Mouse (Mus musculus): ENCODE results near the gene Sde2.

Gene Sde2

DNA sequence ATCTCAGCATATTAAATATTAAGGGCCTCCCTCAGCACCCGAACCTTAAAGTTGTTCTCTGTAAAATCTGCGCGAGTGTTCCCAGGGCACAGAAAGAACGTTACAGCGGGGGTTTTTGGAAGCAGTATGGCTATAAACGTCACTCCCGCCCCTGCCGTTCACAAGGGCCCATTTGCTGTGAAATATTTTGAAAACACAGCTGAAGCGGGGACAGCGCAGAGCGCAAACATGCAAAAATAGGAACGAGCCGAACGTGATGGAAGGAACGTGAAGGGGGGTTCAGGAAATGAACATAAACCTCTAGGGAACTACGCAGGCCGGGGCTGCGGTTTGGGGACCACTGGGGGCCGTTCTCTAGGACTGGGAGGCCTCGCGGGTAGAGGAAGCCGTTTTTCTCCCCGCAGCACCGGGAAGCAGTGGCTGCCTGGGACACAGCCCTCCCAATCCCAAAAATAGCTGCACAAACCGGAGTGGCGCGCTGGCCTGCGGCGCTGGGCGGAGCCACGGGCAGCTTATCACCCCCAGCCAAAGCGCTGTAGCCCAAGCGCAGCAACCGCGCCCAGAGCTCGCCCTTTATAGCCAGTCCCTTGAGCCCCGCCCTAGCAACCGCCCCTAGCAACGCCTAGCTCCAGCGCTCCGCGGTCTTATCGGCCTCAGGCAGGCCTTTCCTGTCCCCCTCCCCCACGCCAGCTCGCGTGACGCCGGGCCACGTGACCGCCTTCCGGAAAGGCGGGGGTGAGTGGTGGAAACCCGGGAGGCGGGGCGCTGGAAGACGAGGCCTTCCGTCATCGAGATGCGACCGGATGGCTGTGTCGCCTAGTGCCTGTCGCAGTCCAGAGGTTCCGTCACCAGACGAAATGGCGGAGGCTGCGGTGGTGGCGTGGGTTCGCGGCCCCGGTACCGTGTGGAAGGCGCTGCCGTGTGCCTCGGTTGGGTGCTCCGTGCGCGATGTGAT, at the start of gene Sde2:
Gene Sde2, plus strand, starts transcription at position 812 of the 955 bp plus-strand sequence.
- DNase-seq = peak; percentile 100

GRCm38 (mm10) chr1:180801466-180801994, 49.4 kb upstream of the Sde2 start:
- DNase-seq = no peak

- no peak for DNase-seq
Observed at GRCm38 (mm10) chr1:180803881-180804280, 47.0 kb upstream of the Sde2 start.

DNA sequence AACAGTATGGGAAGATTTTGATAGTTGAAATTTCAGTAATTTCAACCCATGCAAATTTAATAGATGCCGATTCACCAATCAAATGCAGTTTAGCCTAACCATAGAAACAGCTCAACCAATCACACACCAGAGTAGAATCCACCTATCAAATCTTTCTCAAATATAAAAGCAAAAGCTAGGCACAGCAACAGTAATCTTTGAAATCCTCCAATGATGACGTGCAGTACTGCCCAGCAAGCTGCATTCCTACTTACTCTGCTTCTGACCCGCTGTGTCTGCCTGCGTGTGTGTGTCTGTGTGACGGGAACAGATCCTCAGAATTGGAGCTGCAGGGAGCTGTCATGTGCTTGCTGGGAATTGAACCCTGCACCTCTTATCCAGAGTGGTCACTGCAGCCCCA, 42.1 kb upstream of the Sde2 start:
- DNase-seq = no peak

- peak; percentile 72 for DNase-seq
Observed at GRCm38 (mm10) chr1:180810976-180811375, 40.0 kb upstream of the Sde2 start.

DNA sequence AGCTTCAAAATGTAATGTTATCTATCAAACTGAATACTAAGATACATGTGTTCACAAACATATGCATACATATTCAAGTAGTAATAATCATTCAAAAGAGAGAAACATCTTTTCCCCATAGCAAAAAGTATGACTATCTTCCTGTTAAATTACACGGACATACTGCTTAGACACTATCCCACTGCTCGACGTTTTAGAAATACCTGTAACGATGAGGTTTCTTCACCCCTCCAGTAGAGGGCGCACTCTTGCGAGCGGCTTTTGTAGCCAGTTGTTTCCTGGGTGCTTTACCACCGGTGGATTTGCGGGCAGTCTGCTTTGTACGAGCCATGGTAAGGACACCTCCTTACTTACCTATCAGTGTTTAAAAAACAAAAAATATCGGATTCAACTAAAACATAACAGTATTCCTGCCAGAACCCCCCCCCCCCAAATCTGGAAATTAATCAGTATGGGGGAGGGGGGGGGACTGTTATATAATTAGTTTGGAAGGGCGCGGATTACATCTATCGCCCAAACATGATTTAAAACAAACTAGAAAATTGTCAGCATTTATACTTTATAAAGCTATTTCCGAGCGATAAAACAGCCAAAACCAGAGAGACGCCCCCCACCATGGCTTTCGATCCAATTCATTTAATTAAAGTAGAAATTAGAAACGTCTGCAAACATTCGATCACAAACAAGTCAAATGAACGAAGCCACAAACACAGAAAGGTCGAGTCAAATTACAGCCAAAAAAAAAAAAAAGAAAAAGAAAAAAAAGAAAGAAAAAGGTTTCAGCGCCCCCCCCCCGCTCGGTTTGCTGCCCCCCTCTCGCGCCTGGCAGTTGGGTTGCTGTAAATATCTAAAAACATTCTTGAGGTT, 39.1 kb upstream of the Sde2 start:
- DNase-seq = no peak

- peak; percentile 71 for DNase-seq
Observed at GRCm38 (mm10) chr1:180812463-180813408, 38.2 kb upstream of the Sde2 start.

DNA sequence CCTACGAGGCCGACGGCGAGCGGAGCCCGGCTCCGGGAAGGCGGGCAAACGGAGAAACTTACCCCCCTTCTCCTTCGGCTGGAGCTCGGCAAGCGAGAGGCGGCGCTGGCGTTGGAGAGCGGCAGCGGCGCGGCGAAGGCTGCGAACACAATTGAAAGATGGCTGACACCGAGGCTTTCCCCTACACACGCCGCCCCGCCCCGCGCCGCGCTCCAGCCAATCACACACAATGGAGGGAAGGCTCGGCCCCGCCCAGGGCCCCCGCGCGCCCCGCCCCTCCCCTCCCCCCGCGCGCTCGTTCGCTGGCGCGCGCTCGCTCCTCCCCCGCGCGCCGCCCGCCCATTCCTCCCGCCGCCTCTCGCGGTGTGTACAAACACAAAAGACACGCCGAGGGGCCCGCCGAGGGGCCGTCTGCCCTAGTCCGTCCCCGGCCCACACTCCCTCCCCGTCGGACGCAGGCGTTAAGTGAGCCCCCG, 37.5 kb upstream of the Sde2 start:
- peak; percentile 94 for DNase-seq

DNA sequence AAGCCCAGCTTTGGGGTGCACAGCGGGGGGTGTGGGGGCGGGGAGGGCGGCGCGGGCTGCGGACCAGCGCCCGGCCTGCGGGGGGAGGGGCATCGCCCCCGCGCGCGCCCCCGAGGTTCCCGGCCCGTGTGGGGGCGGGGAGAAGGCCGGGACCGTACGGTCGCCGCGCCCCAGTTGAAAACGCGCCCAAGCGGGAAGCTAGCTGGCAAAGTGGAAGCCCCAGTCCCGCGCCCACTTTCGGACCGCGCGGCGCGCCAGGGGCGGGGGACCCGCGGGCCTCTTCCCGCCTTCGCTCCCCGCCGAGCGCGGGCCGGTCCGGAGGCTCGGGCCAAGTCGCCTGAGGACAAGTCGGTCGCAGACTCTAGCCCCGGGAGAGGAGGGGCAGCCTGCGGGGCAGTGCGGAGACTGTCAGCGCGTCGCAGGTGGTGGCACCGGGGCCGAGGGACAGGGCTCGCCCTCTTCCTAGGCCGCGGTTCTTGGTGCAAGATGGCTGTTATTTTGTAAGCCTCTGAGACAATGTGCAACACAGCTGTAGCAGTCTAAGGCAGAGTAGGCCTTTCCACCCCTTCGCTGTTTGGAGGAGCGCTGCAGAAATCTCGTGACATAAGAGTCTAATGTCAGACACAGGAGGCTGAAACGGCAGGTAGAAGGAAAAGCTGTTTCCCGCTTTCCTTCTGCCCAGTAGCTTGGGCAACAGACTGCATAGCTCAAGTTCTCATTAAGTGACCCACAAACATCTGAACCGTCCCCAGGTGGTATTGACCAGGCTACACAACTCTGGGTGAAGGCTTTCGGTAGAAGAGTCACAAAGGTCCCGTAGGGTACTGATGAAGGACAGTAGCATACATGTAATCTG, 36.8 kb upstream of the Sde2 start, which contains the start of gene H3f3a:
Gene H3f3a, minus strand, starts transcription at position 59 of the 856 bp plus-strand sequence.
- DNase-seq = peak; percentile 88

DNA sequence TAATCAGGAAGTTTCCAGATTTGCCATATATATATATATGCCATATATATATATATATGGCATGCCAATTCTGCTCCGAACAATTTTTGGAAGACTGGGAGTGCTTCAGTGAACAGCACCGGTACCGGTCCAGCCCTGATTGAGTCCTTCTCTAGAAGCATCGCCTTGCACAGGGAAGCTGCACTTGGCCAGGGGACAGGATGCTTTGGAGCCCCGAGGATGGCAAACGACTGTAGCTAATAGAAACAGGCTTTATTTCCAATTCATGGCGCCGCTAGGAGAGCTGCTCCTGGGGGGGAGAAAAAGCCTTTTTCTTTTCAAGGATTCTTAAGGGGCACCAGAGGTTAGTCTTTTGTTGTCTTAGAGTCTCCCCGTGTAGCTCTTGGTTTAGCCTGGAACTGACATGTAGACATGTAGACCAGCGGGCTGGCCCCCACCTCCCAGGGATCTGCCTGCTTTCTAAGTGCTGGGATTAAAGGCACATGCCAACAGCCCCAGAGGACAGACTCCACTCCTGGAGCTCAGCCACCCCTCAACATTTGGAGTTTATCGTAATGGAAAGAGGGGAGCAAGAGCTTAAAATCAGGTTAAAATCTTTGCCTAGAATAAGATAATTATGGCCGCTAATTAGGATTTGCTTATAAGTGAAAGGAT, 35.4 kb upstream of the Sde2 start:
- peak; percentile 64 for DNase-seq

DNA sequence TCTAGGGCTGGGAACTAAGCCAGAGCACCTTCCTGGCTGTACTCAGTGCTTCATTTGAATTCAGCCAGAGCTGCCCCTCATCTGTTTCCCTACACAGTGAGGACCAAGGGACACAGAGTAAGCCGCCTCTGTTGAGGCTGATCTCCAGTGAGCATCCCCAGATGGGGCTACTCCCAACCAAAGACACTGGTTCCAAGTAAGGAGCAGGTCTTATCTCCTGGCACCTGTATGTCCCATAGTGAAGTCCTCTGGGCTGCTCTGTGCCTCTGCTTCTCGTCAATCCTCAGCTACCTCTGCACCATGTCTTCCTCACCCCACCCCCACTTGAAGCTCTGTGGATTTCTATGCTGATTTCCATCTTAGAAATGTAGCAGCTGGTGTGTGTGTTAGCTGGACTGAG, 32.9 kb upstream of the Sde2 start:
- DNase-seq = no peak

GRCm38 (mm10) chr1:180821101-180821500, 29.8 kb upstream of the Sde2 start:
- DNase-seq = no peak

DNA sequence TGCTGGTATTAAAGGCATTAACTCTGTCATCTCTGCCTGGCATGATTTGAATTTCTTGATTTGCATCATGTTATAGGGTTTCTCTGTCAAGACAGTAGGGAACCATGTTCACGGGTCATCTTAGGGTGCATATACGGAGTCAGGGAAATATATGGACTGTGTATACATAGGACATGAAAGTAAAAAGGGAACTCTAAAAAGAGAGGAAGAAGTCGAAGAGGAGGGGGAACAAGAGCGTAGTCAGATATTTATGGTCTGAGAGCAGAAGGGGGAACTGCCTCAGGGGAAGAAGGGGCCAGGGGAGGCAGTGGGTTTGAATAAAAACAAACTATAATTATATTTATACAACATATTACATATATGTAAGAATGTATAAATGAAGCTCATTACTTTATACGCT, 28.7 kb upstream of the Sde2 start:
- DNase-seq = no peak

- no peak for DNase-seq
Observed at GRCm38 (mm10) chr1:180823716-180824115, 27.2 kb upstream of the Sde2 start.

- no peak for DNase-seq
Observed at GRCm38 (mm10) chr1:180824721-180825120, 26.2 kb upstream of the Sde2 start.

DNA sequence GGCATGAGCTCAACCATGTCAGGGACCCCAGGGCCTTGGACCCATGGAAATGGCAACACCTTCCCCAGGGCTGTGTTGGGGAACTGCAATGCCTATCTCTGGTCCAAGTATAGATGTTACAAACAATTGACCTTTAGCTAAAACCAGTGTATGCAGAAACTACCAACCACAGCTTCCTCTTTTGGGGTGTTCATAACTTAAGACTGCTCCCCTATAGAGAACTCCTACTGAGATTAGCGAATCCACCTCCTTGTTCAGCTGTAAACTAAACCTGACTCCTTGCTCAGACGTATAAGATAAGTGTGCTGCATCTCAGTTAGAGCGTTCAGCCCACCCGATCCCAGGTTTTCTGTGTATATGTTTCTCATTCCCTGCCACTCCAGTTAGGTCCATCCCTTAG, 24.3 kb upstream of the Sde2 start:
- DNase-seq = no peak

GRCm38 (mm10) chr1:180829775-180830174, 21.2 kb upstream of the Sde2 start:
- DNase-seq = no peak

DNA sequence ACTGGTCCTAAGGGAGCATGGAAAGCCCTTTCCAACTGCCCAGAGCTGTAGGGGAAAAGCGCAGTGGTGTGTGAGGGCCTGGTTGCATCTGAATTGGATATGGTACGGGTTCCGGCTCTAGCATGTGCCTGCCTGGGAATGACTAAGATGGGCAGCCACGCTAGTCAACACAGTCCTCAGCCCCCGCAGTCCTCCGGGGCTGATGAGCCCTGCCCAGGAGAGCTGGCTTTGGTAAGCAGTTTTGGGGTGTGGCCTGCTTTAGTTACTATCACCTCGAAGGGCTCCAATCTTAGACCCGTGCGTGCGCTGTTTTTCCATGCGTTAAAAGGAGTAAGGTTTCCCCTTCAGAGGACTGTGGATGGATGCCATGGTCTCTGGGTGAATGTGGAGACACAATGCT, 20.8 kb upstream of the Sde2 start:
- DNase-seq = no peak

DNA sequence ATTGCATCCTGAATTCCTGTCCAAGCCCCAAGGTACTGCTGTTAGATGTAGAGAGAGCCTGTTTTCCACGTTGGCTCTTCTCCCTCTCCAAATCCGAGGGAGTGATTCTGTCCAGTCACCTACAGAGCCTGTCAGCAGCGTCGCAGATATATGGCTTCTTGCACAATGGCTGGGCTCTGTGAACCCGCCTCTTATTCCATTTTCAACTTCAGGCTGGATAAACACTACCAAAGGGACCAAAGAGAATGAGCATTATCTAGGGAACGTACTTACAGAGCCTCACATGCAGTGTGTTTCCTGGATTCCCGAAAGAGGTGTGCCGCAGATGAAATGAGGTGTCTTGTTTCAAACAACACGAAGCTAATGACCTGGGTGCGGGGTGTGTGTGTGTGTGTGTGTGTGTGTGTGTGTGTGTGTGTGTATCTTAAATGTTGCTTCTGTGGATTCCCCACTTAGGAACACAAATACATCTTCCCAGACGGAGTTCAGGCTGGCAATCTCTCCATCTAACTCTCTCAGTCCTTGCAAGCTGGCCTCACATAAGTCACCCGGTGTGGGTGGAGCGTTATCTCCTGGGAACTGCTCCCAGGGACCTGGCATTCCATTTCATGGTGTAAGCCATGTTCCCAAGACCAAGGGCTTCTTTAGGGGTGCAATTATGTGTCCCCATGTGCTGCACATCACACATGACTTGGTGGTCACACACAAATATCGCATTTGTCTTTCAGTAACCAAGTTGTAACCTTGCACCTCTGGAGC, 20.2 kb upstream of the Sde2 start:
- DNase-seq = no peak
